Mouse (Mus musculus) kidney, postnatal 10 days (tissue): ENCODE results near the gene Mdm2.
"Not testable (repeated sequence)": the region's sequence is repeated elsewhere in the genome, so short reads cannot be mapped to it uniquely, and the experiment has no call there.

Experiments
- DNase-seq: peaks from one replicate; pipeline ENCODE4 v3.0.0; 2021; ENCODE audit warnings: mixed read lengths

Mdm2 gene

DNA sequence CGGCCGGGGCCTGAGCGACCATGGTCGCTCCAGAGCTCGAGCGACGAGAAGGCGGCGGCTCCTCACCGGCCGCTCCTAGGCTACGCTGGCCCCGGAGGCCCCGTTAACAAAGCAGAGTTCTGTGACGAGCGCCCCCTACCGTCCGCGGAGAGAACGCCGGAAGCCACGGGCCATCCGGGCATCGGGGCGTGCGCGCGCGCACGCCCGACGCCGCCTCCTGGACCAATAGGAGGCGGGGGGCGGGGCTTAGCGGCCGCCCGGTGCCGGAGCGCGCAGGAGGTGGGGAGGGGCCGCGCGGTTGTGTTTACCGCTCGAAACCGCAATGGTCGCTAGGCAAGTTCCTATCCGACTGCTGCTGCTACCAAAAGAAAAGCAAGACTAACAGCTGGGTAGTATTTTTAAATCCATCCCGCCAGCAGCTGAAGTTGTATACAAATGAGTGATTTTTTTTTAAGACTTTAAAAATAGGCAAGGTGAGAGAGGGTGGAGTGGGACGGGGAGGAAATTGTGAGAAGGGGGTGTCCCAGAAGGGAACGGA is at the start of gene Mdm2:
Gene Mdm2, minus strand, starts transcription at position 155 of the 538 bp plus-strand sequence.
- DNase-seq = peak; percentile 99

DNA sequence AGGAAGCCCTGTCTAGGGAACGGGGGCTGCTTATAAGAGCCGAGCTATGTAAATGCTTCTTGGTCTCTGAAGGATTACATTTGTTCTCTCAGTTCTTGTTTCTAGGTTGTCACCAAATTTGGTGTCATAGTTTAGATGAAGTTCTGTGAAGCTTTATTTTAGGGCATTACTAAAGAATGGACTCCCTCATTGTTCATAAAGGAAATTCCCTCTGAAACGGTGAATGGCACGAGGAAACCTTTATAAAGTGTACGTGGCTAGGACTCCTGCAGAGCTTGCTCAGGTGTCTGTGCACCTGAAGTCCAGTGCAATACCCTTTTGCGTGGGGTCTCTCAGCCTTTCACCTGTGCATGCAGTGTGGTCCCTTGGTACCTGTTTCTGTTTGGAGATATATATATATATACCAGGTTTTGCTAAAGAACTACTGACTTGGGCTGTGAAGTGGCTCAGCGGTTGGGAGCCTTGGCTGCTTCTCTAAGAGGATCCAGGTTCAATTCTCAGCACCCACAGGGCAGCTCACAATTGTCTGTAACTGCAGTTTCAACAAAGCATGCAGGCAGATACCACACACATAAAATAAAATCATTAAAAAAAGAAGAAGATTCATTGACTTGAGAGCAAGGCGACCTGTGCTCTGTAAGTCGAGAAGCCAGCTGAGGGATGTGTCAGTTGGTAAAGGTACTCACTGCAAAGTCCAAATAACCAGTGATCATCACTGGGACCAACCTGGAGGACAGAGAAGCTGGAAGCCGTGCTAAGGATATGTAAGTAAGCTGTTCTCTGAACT is 49.5 kb upstream of the Mdm2 start:
- no peak for DNase-seq

DNA sequence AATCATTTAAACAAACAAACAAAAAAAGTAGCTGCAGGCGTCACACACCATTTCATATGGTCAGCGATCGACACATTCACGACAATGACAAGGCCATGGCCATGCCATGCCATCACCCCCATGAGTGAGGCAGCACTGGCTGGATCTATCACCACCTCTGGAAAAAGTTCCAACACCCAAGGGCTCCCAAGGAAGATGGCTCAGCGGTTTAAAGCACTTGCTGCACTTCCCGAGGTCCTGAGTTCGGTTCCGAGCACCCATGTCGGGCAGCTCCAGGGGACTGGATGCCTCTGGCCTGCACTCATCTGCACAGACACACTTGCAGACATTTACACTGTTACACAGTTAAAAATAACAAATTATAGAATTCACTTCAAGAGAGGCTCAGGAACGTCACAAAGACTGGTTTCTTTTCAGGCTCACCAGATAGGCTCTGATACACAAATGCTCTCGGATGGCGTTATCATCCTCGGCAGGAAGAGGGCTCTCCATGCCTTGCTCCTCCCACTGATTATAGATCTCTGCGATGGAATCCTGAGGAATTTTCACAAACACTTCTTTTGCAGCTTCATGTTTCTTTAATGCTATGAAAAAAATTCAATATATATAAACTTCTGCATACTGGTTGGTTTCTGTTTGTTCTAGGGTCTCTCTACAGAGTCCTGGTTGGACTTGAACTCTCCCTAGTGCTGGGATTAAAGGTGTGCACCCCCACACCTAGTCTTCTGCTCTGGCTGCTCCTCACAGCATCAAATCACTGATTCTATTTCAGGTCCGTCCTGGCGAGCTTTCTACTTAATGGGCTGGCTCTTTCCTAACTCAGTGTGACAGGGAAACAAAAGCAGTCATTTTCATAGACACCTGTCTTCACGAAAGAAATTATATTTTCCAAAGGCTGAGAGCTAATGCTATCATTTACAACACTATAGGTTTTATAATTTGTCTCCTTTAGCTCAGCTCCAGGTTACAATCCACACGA is 48.5 kb upstream of the Mdm2 start:
- DNase-seq = no peak

DNA sequence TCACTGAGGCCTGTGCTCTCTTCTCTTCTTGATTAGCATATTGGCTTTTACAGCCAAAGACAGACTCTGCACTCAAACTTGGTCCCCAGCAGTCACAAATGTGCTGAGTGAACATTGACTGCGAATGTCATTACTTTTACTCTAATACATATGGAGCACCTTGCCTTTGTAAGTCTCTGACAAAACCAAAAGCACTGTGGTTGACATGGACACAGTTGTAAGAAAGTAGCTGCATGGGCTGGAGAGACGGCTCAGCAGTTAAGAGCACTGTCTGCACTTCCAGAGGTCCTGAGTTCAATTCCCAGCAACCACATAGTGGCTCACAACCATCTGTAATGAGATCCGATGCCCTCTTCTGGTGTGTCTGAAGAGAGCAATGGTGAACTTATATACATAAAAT is 47.8 kb upstream of the Mdm2 start:
- DNase-seq = not testable (repeated sequence)

DNA sequence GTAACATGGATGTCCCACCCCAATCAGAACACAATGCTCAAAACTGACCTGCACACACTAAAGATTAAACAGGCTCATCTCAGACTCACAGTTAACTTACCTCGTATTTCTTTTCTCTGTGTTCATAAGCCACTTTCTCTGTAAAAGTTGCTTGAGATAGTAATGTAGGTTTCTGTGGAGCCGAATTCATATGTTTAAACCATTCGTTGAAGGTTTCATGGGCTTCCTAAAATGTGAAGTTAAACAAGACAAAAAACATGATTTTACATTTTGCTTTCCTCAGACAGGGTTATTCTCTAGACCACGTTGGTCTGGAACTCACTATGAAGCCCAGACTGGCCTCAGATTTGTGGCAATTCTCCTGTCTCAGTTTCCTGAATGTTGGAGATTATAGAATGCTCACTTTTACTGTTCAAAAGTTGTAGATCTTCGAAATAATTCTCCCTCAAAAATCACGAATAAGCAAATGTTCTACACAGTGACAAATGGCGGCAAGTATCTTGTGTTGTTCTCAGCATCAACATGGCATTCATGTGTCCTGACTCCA is 47.3 kb upstream of the Mdm2 start:
- DNase-seq = no peak

DNA sequence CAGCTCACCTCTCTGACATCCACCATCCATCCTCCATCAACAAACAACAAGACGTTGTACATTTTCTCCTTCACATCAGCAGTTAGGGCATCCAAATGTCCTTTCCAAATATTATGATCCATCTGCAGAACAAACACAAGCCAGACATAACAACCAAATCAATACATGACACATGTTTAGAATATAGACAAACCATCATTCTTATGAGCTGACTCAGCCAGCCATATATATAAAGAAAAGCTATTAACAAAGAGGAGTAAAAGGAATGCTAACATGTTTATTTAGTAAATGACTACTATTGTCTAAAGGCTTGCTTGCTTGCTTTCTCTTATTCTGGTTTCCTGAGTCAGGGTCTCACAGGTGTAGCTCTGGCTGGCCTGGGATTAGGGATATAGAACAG is 46.7 kb upstream of the Mdm2 start:
- DNase-seq = no peak

DNA sequence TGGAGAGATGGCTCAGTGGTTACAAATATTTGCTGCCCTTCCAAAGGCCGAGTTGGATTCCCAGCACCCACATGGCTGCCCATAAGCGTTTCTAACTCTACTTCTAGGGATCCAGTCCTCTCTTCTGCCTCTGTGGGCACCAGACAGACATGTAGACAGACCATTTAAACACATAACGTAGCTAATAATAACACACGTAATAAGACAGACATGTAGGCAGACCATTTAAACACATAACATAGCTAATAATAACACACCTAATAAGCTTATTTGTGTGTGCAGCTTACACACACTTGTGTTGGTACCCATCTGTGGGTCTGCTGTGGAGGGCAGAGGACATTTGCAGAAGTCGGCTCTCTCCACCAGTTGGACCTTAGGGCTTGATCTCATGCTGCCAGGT is 46.2 kb upstream of the Mdm2 start:
- no peak for DNase-seq

DNA sequence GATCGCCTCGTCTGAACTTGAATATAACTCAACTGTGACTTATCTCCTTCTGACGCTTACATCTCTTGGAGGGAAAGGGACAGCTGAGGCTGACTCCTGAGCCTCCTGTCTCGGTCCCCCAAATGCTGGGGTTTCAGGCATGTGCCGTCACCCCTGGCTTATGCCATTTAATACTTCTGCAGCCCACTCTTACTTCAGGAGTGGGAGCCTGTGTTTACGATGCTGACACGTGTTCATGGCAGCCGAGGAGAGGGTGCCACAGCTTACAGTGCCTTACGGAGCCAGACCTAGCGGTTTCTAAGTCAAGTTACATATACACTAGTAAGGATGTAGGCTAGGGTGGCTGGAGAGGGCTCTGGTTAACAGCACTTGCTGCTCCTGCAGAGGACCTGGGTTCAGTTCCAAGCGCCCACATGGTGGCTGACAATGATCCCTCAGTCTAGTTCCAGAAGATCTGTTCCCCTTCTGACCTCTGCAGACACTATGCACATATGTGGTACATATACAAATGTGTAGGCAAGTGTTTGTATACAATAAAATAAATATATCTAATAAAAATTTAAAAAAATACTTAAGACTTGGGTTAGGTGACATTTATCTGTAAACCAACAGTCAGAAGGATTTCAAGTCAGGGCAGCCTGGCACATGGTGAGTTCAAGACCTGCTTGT is 45.4 kb upstream of the Mdm2 start:
- no peak for DNase-seq

DNA sequence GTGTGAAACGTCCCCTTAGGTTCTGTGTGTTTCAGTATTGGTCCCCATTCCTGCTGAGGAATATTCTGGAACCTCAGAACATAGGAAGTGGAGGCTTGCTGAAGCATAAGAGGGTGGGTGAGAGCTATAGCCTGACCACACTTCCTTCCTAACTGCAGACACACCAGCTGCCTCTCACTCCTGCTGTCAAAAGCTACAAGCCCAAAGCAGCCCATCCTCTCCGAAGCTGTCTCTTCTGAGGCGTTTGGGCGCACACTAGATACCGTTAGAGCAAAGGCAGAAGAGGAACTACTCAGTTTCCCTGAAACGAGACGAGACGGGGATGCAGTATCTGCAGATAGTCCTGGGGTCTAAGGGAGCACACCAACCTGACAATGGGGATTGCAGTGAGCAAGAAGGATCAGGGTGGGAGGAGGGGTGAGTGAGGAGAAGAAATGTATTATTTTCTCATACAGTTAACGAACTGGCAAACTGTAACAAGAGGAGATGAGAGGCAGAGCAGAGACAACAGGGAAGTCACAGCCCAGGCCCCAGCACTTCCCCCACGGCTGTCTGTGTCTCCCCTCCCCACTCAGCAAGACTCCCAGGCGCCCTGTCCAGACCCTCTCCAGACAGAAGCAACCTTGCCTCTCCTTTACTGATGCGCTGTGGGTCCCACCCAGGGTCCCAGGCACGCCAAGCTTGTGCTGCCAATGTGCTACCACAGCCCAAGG is 44.7 kb upstream of the Mdm2 start:
- DNase-seq = no peak

DNA sequence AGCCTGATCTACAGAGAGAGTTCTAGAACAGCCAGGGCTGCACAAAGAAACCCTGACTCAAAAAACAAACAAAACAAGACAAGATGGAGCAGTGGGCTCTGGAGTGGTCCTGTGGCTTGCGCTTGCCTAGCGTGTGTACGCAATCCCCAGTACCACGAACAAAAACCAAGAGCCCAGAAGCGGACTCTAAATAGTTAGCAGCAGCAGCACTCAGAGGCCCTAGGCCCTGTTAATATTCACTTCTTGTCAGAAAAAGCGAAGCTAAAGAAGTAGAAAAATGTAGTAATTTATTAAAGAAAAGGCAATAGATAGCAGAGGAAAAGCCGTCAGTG is 44.0 kb upstream of the Mdm2 start:
- DNase-seq = no peak

DNA sequence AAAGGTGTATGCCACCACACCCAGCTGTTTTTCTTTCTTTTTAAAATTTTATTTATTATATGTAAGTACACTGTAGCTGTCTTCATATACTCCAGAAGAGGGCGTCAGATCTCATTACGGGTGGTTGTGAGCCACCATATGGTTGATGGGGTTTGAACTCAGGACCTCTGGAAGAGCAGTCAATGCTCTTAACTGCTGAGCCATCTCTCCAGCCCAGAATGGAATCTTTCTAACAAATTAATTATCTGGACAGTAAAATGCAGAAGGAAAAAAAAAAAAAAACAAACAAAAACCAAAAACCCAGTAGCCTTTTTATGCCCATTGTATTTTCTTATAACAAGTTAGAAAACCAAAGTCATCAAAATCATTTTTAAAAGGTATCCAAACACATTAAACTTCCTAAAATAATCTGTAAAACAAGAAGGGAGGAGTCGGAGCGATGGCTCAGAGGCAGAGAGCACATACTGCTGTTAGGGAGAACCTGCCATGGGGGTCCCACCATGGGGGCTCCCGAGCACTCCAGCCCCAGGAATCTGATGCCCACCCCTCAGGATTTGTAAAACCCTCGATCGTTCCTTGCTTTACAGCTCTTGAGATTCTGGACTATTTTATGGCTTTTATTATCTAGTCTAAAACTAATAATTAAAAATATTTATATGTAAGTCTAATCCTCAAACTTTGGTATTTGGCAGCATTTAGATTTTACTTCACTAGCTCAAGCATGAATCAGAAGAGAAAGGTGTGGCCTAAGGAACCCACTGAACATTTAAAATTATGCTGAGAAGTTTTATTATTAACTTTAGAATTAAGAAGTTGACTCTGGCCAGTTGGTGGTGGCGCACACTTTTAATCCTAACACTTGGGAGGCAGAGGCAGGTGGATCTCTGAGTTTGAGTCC is 43.4 kb upstream of the Mdm2 start:
- DNase-seq = no peak

DNA sequence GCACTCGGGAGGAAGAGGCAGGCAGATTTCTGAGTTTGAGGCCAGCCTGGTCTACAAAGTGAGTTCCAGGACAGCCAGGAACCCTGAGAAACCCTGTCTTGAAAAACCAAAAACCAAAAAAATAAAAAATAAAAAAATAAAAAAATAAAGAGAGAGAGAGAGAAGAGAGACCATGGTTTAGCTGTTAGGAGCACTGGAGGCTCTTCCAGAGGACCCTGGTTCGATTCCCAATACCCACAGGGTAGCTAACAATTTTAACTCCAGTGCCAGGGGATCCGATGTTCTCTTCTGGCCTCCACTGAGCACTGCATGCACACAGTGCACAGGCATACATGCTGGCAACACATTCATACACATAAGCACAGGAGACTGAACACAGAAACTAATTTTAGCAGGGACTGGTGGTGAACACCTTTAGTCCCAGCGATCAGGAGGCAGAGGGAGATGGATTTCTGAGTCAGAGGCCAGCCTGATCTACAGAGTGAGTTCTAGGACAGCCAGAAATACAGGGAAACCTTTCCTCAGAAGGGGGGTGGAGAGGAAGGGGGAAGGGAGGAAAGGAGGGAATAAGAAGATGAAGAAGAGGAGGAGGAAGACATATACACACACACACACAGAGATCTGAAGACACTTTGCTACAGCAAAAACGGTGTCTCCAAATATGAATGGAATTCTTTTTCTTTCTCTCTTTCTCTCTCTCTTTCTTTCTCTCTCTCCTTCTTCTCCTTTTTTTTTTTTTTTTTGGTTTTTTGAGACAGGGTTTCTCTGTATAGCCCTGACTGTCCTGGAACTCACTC is 42.5 kb upstream of the Mdm2 start:
- no peak for DNase-seq

DNA sequence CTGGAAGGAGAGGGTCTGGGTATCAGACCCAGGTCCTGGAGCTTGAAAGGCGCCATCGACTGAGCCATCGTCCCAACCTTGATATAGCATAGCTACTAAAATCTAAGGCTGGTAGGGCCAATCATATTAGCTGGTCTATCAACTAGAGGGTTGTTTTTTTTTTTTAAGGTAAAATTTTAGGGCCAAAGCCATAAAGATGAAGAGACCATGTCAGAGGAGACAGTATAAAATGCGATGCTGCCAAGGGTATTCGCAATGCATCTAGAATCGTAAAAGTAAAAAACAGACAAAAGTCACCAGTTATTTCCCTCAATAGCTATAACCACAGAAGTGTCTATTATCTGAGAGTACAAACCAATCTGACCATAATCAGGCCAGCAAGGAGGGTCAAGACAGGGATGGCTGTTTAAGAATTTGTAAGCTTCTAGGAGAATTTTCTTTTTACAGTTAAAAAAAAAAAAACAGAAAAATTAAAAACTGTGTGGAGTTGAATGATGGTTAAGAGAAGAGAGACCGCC is 41.8 kb upstream of the Mdm2 start:
- DNase-seq = no peak

DNA sequence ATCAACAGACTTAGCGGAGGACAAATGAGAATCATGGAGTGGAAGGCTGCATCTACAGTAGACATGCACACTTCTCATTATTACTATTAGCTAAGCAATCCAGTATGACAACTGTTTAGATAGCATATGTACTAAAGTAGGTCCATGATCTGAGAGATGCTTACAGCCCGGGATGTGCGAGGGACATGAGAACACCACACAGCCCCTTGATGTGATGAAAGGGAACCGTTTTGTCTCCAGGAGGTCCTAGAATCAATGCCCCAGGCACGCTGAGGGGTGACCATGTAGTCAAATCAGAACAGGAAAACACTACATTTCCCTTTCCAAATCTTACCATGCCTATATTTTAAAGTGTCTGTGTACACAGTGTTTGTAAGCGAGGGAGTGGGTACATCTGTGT is 41.2 kb upstream of the Mdm2 start:
- DNase-seq = no peak

DNA sequence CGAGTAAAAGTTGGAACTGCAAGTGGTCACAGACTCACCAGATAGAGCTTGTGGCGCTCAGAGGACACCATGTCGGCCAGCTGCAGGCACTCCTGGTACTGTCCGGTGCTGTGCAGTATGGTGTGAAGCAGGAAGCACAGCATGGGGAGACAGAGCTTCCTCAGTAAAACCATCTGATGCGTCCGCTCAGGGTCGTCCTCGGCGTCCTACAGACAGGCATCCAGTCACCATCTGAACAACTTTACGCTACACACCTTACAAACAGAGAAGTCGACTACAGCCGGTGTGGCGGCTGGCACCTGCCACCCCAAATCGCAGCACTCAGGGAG is 40.7 kb upstream of the Mdm2 start:
- DNase-seq = no peak

DNA sequence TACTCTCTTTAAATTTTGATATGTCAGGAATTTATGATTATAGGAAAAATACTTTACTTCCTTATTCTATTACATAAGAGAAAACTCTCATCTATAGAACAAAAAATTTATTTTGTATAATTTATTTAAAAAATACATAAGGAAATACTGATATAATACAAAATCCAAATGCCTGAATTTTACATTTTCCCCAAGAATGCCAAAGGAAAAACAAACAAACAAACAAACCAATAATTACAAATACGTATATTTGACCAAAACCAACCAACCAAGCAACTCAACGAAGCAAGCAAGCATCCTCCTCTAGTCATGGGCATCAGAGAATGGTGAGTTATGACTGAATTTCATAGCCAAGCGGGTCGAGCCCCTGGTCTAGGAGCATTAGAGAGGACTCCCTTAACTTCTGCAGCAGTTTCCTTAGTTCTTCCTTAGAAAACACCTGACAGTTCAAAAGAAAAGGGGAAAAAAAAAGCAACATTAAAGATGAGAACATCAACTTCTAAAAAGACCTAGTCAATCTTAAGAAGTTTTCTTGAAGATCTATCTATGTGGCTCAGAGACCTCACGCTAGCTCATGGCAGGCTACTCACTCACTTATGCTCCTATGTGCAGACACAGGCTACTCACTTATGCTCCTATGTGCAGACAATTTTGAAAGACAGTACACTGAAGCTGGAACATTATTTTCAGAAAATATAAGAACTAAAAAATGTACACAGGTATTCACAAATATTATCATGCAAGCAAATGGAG is 40.1 kb upstream of the Mdm2 start:
- DNase-seq = no peak

DNA sequence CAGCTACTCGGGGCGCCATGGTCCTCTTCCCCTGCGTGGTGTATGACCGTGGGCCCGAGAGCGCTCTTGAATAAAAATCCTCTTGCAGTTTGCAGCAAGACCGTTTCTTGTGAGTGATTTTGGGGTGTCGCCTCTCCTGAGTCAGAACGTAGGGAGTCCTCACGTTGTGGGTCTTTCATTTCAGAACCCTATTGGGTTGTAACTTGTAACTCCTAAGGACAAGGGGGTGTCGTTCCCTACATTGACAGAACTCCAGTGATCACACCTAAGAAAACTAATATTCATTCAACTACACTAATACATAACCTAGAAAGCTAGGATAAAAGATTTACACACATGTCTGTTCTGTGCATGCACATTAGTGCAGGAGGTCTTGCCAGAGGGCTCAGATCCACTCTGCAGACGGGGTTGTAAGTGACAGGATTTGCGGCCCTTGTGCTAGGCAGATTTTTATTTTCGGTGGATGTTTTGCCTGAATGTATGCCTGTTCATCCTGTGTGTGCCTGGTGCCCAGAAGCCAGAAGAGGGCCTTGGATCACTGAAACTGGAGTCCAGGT is 39.3 kb upstream of the Mdm2 start:
- DNase-seq = no peak

DNA sequence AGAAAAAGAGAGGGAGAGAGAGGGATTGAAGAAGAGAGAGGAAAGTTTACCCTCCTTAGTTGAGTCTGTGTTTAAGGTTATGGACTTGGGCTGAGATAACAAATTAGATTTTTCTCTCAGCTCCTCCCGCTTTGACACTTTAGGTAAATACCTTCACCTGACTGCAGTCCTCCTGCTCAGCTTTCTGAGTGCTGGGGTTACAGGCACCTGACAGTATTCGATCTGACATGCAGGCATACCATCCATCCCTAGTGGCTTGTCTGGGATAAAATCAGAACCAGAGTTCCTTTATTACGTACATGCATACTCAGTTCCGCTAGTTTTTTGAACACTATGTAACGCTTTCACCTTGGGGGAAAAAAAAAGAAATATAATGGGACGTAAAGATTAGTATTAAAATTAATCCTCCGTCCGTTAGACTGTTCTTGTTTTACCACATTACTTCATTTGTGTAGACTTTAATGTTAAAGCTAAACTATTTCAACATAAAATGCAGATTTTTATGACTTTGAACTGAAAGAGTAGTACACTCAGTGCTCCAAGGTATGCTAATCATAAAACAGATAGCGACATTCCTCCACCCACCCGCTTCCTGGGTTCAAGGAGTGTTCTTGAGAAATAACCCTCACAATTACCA is 38.6 kb upstream of the Mdm2 start:
- DNase-seq = no peak
